Mouse (Mus musculus) testis, adult 2 months (tissue): ENCODE results near the gene Atf7. TPM values are rescaled to one million over a fixed set of nuclear protein-coding genes. Genes with fewer than 3 reads are reported as not detected.

Source experiments
- H3K27ac ChIP-seq: fragments of 200-500 bp; 2 replicates; pipeline ENCODE4 v1.5.1; 2012; ENCODE audit warnings: low read depth, low read length; ENCODE audit not compliant: control insufficient read depth, insufficient read depth
- H3K27me3 ChIP-seq: fragments of 200-500 bp; 2 replicates; pipeline ENCODE4 v1.6.1; 2012; ENCODE audit warnings: mild to moderate bottlenecking, low read length, moderate library complexity; ENCODE audit not compliant: control insufficient read depth, insufficient read depth
- H3K36me3 ChIP-seq: fragments of 200-500 bp; 2 replicates; pipeline ENCODE4 v1.6.1; 2012; ENCODE audit warnings: mild to moderate bottlenecking, low read length; ENCODE audit not compliant: control insufficient read depth, insufficient read depth
- H3K4me1 ChIP-seq: fragments of 200-500 bp; 2 replicates; pipeline ENCODE4 v1.6.1; 2012; ENCODE audit warnings: low read length; ENCODE audit not compliant: control insufficient read depth, insufficient read depth
- H3K4me3 ChIP-seq: fragments of 200-500 bp; 2 replicates; pipeline ENCODE4 v1.5.1; 2012; ENCODE audit warnings: low read depth, mild to moderate bottlenecking, low read length, moderate library complexity, mixed read lengths; ENCODE audit not compliant: control insufficient read depth
- CTCF ChIP-seq: fragments of 200-500 bp; IDR thresholded peaks from 2 replicates; pipeline ENCODE4 v1.5.1; 2012; ENCODE audit warnings: low read depth, mild to moderate bottlenecking, inconsistent platforms, low read length, moderate library complexity; ENCODE audit not compliant: control insufficient read depth, insufficient read depth, insufficient replicate concordance
- POLR2A ChIP-seq: fragments of 200-500 bp; IDR thresholded peaks from 2 replicates; pipeline ENCODE4 v1.6.1; 2012; ENCODE audit warnings: low read depth, mild to moderate bottlenecking, inconsistent platforms, low read length, moderate library complexity; ENCODE audit not compliant: control insufficient read depth
- polyA plus RNA-seq: library from polyadenylated mRNA; depleted of rRNA; stranded (reverse); fragments of >200 nt; gene quantifications from 2 replicates; pipeline ENCODE4 v1.2.3, GENCODE M21; 2012

Gene Atf7
- polyA plus RNA-seq, 1 experiment: 42.9 TPM

GRCm38 (mm10) chr15:102572081-102572480 lies 53.2 kb downstream of the Atf7 start:
- H3K4me1 ChIP-seq: no peaks in the 10 kb centered on the region
- H3K27ac ChIP-seq: no peak overlapping the region
- no peaks in the 10 kb centered on the region for H3K27me3 ChIP-seq
- TF ChIP-seq POLR2A (no peak), CTCF (no peak)
- no peaks in the 10 kb centered on the region for H3K36me3 ChIP-seq
- no peak overlapping the region for H3K4me3 ChIP-seq

DNA sequence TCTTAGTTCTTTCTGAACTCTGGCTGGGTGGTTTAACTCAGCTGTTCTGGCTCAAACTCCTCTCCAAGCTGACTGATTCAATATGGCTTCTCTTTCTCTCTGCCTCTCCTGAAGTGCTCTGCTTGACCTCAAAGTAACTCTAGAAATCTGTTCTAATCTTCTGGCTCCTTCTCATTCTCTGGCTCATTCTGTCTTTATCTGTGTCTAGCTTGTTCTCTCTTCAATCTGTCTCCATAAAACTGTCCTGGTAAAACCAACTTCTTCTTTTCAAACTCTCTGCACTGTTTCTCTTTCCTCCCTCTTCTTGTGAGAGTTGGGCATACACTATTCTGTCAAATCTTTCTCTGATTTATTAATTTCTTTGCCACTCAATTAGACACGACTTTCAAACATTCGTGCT lies 57.4 kb downstream of the Atf7 start:
- Histone ChIP-seq H3K27me3 (no peaks in the 10 kb centered on the region), H3K36me3 (no peaks in the 10 kb centered on the region), H3K27ac (no peak overlapping the region), H3K4me1 (no peaks in the 10 kb centered on the region), H3K4me3 (no peak overlapping the region)
- no peak for TF ChIP-seq POLR2A
- TF ChIP-seq CTCF: no peak

- TF ChIP-seq POLR2A (no peak), CTCF (no peak)
- Histone ChIP-seq H3K27me3 (no peaks in the 10 kb centered on the region), H3K27ac (no peak overlapping the region), H3K36me3 (no peaks in the 10 kb centered on the region), H3K4me3 (no peak overlapping the region), H3K4me1 (no peaks in the 10 kb centered on the region)
Observed at GRCm38 (mm10) chr15:102563681-102564080, 61.6 kb downstream of the Atf7 start.

DNA sequence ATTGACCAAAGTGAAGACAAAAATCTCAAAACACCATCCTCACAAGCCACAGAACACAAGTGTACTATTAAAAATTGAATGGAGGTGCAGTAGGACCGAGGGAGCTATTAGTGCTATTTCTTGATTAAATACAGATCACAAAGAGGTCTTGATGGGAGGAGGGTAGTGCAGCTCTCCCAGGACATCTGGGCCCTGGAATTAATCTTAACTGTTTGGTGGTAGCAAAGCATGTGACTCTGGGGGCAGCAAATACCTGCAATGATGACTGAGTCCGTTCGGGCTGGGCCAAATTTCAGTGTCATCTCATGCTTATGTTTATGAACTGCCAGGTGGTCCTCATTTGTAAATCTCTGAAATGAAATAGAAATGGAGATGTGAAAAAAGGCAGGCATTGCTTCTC lies 62.2 kb downstream of the Atf7 start:
- H3K4me1 ChIP-seq: no peaks in the 10 kb centered on the region
- H3K27ac ChIP-seq: no peak overlapping the region
- H3K4me3 ChIP-seq: no peak overlapping the region
- no peaks in the 10 kb centered on the region for H3K36me3 ChIP-seq
- TF ChIP-seq CTCF: no peak
- no peak for TF ChIP-seq POLR2A
- no peaks in the 10 kb centered on the region for H3K27me3 ChIP-seq

DNA sequence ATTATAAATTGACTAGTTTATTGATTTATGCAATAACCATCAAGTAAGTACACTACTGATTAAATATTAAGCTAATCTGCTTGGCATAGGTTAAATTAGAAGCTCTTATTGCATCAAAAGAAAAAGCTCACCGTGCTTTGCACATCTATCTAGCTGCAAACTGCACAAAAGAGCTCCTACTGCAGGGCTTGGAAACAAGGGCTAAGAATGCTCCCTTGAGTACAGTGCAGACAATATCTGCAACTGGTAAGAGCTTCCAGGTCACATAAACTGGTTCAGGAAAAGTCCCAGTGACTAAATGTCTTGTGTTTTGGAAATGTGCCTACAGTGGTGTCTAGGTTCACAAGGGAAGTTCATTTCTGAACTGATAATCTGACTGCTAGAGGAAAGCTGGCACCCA lies 62.8 kb downstream of the Atf7 start:
- Histone ChIP-seq H3K36me3 (no peaks in the 10 kb centered on the region), H3K4me3 (no peak overlapping the region), H3K4me1 (no peaks in the 10 kb centered on the region), H3K27me3 (no peaks in the 10 kb centered on the region), H3K27ac (no peak overlapping the region)
- TF ChIP-seq POLR2A (no peak), CTCF (no peak)

DNA sequence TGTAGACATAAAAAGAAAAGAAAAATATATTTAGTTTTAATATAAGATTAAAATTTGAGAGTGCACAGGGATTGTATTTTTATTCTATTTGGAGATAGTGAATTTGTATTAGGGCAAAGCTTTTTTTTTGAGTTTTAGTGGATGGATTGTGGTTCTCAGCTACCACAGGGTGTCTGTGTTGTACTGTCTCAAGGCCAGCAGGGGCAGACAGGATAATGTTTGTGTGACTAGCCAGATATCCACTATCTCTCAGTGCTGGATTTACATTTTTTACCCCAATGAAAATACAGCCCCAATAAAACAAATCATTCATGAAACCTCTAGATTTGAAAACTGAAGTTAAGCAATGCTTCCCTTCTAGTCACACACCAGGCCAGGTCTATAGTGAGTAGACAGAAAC lies 67.7 kb downstream of the Atf7 start:
- Histone ChIP-seq H3K36me3 (peaks cover 1% of the 10 kb centered on the region; the same call in 1 of the 2 replicates), H3K4me1 (no peaks in the 10 kb centered on the region), H3K27ac (no peak overlapping the region), H3K27me3 (no peaks in the 10 kb centered on the region), H3K4me3 (no peak overlapping the region)
- TF ChIP-seq POLR2A (no peak), CTCF (no peak)

DNA sequence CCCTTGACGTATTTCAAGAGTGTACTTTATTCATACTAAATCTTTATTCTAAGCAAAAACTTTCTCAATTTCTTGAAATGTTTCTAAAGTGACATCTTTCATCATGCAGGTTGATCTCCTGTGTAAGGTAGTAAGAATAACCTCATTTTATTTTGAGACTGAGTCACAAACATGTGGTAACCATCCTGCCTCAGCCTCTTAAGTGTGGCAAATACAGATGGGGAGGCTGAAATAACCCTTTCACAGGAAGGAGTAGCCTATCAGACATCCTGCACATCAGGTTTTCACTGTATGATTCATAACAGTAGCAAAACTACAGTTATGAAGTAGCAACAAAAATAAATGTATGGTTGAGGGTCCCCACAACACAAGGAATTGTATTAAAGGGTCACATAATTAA lies 69.7 kb downstream of the Atf7 start:
- Histone ChIP-seq H3K4me1 (no peaks in the 10 kb centered on the region), H3K4me3 (no peak overlapping the region), H3K27ac (no peak overlapping the region), H3K36me3 (peaks cover 1% of the 10 kb centered on the region), H3K27me3 (no peaks in the 10 kb centered on the region)
- TF ChIP-seq CTCF (no peak), POLR2A (no peak)

- no peak overlapping the region for H3K27ac ChIP-seq
- no peak overlapping the region for H3K4me3 ChIP-seq
- TF ChIP-seq CTCF (no peak), POLR2A (no peak)
- H3K27me3 ChIP-seq: no peaks in the 10 kb centered on the region
- H3K36me3 ChIP-seq: peaks cover 1% of the 10 kb centered on the region
- no peaks in the 10 kb centered on the region for H3K4me1 ChIP-seq
Observed at GRCm38 (mm10) chr15:102552599-102552998, 72.7 kb downstream of the Atf7 start.
